Mouse (Mus musculus): ENCODE measurements around the gene Vmp1.

Gene Vmp1

DNA sequence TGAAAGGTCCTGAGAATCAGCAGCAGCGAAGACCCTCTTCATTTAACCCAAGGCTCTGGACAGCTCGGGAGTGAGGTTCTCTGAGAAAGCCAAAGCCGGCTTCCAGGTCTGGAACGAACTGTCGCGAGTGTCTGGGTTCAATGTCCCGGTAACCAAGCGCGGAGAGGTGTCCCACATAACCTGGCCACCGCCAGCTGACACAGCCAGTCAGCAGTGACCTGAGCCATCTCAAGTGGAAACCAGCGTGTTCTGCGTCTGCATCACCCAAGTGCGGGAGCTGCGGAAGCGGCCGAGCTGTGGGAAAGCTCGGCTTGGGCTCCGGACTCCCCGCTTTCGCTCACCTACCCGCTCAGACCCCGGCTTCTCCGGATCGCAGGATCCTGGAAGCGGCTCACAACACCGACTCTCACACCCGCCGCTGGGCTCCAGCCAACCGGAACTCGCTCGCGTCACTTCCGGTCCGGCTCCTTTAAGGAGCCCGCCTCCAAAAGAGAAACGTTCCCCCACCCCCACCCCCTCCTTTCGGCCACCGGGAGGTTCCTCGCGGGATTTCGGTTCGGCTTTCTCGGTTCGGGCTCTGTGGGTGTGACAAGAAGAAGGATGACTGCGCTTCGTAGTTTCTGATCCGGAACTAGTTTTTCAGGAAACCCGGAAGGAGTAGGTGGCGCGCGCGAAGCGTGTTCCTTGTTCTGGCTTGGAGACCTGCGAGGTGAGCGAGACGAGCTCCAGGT is at the start of gene Vmp1, which contains the start of gene Ptrh2:
Vmp1 (minus strand) TSS at position 442 of the 731 bp plus-strand sequence.
Ptrh2 (plus strand) TSS at position 591 of the 731 bp plus-strand sequence.
- DNase-seq (ENCODE audit: low spot score), result peak; percentile 98

DNA sequence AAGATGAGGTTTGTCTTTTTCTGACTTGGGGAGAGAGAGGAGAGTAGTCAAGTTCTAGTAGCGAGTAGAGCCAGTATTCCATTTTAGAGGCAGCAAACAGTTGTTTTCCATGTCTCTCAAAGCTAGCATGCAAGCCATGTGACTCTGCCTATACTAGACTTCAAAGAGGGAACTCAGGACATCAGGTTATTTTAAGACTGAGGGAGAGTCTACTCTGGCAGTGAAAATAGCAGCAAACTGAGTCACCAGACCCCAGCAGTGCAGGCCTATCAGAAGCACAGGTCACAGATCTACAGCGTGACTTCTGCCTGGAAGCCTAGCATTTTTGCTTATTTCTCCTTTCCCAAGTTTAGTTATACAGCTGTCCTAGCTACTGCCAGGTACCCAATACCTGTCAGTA is 47.8 kb upstream of the Vmp1 start:
- no peak for DNase-seq (ENCODE audit: low spot score)

DNA sequence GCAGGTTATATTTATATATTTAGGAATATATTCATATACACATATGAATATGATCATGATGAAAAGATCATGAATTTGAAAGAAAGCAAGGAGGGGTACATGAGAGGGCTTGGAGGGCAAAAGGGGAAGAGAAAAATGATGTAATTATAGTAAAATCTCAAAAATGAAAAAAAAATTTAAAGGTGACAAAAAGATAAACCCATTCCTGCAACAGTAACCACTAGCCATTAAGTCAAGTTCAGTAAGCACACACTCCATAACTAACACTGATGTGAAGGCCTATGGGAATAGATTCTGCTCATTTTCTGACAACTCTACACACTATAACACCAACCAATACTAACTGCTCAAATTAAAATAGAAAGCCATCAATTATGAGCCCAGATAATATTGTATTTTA is 42.0 kb upstream of the Vmp1 start:
- no peak for DNase-seq (ENCODE audit: low spot score)

DNA sequence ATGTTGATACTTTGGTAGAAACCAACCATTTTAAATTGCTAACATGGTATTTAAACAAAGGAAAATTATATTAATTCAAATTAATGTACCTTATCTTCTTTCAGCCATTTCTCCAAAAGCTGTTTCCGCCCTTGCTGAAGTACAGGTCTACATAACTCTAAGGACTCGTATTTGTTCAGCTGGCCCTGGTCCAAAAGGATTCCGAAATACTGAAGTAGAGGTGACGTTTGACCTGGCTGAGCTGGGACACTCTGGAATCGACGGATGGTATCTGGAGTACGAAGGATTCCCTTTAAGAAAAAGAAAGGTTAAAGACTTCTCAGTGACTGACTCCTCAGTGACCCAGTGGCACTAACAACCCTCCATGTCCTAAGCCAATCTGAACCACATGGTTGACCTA is 41.3 kb upstream of the Vmp1 start:
- DNase-seq (ENCODE audit: low spot score), result no peak

DNA sequence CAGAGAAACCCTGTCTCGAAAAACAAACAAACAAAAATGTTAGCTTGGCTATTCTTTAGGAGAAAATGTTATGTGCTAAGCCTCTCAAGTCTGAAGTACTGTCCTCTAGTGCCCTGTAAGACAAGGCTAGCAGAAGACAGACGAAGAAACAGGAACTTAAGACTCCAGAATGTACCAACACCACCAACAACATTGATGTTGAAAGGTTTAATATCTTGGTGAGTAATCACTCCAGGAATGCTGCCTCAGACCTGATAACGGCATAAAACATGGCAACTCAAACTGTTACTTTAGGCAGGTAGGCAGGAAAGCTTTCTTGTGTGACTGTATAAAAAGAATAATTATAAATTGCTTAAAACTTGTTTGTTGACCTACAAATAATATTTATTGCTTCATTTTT is 40.4 kb upstream of the Vmp1 start:
- no peak for DNase-seq (ENCODE audit: low spot score)

DNA sequence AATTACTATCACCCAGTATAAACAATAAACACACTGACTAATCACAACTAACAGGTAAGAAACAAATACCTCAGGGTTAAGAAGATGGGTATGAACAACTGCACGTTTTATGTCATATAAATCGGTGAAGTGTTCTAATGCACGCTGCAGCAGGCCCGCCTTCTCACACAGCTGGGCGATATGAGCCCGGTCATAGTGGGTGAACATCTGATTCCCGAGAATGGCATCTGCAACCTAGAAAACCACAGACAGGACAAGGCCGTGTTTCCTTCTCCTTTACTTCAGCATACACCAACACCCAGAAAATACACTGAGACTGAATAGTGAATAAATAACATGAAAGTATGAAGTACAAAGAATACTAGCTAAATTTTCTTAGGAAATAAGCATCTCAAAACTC is 35.8 kb upstream of the Vmp1 start:
- DNase-seq (ENCODE audit: low spot score), result no peak

DNA sequence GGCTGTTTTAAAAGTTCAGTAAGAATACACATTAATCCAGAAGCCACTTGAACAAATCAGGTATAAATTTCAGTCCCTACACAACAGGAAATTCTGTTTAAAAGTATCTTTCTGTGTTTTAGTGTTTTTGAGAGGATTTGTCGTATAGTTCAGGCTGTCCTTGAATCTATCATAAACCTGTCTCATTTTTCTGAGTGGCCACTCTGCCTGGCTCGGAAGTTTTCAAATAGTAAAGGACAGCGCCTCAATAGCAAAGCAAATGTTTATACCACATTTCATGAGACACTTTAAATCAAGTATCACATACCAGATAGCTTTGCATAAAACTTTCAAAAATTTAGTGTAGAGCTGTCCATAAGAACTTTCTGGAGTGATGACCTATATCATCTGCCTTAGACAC is 34.7 kb upstream of the Vmp1 start:
- no peak for DNase-seq (ENCODE audit: low spot score)

DNA sequence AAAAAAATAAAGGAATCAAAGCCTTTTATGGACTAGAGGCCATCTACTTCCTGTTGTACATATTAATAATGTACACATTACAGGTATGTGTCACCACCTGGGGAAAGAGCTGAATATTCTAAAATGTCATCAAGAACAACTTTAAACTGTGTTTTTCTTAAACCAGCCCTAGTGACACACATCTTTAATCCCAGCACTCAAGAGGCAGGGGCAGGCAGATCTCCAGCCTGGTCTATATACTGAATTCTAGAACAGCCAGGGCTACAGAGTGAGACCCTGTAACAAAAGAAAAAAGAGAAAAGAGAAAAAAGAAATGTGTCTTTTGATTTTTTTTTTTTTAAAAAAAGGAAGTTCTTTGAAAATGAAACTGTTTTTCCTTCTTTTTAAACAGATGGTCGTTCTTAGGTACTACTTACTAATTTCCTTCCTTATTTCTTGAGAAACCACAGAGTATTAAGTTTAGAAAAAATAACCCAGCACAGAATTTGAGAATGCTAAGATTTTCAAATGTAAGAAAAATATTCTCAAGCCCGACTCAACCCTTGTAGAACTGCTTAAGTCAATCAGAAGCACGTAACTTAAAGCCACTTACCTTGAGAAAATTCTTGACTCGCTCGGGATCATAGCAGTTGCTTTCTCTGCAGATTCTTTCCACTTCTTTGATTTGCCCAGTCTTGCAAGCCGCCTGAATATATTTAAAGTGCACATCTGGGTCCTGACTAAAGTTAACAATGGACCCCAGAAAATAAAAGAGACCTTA is 33.9 kb upstream of the Vmp1 start:
- no peak for DNase-seq (ENCODE audit: low spot score)

DNA sequence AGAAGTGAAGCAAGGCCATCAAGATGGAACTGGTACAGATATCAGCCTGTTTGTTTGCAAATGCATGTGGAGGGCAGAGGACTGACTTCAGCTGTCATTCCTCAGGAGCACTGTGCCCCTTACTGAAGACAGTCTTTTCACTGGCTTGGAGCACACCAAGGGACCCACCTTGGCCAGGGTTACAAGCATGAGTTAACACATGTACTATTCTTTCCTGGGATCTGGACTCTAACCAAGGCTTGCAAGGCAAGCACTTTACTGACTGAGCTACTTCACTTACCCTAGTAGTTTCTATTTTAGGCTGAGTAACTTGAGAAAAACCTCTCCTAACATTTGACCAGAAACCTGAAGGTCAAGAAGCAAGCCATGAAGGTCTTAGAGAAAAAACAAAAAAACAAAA is 31.0 kb upstream of the Vmp1 start:
- DNase-seq (ENCODE audit: low spot score), result no peak

DNA sequence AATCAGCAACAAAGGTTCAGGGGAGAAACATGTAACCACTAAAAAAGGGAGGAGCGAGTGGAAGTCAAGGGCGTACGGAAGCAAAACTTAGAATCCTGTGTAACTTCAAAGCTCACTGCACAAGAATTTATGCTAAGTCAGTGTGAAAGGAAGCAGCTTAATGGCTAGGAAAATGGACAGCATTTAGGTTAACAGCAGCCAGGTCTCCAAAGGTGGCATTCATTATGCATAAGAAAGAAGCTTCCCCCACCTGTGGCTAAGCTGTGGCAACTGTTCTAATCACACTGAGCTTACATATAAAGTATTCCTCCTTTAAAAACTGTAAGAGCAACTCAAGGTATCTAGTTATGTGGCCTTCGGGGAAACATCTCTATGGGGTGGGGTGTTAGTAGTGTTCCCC is 17.5 kb upstream of the Vmp1 start:
- no peak for DNase-seq (ENCODE audit: low spot score)

DNA sequence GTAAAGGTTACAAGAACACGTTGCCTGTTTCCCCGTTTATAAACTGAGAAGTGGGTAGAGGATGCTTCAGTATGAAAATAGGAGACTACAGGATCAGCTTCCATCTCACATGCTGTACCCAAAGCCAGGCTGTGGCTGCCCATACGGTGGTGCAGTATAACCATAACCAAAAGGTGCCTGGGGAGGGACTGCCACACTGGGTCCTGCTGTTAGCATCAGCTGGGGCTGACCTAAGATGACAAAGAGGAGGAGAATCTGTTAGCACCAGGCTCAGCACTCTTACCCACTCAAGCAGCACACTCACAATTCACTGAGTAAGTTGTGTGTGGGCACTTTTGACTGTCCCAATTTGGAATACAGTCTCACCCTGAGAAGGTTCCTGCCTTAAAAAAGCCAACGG is 11.8 kb upstream of the Vmp1 start:
- no peak for DNase-seq (ENCODE audit: low spot score)

DNA sequence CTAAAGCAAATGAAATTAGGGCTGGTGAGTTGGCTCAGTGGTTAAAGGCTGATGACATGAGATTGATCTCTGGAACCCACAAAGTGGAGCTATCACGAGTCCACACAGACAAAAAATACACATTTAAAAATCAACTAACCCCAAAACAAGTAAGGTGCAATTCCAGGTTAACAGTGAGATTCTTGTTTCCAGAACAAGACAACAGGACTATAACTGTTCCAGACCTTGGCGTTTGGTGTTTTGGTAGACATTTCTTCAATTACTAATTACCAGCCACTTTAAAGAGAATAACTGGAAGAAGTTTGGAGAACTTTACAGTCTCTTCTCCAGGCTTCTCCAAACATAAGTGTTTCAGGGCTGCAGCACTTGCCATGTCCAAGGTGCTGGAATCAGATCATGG is 8.9 kb upstream of the Vmp1 start:
- DNase-seq (ENCODE audit: low spot score), result no peak

DNA sequence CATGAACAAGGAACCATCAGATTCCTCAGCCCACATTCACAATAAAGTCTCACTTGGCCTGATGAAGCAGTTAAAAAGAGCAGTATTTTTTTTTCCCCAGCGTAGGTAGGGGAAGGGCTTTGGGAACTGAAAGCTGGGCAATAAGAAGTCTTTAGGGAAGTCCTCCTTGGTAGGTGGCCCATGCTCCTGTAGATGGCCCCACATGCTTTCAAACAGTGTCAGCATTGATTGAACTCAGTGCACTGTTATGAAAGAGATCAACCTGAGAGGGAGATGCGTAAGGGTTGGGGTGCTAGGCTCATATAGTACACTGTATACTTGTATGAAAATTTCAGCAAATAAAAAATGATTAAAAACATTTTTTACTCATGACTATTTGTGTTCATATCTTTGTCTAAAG is 8.3 kb upstream of the Vmp1 start:
- DNase-seq (ENCODE audit: low spot score), result no peak

DNA sequence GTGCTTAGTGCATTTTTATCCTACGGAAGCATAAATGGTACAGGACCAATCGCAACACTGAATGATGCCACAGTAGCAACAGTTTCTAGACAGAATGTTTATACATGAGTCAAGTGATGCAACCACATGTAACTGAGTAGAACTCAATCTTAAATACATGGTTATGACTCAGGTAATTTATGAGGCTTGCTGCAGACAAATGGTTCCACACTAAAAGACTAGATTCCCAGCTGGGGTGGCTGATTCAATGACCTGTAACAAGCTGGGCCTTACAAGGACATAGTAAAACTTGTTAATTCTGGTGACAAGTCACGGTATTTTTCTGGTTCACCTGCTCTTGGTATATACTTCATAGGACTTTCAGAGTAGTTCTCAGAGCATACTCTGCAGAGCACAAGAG is 7.8 kb upstream of the Vmp1 start:
- DNase-seq (ENCODE audit: low spot score), result peak; percentile 33

DNA sequence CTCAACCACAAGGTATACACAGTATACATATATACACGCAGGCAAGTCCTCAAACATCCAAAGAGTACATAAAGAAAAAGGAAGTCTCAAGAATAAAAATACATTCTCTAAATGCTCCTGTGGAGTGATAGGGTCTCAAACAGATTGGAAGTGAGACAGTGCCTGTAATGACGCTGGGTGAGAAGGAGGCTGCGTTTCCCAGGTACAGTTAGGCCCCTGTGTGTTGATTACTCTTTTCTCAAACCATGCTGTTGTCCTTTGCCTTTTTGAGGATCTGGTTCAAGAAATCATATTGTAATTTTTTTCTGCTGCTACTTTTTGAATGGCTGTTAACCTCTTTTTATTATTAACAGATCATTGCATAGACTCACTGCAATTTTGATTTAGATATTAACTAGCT is 6.7 kb upstream of the Vmp1 start:
- DNase-seq (ENCODE audit: low spot score), result no peak

DNA sequence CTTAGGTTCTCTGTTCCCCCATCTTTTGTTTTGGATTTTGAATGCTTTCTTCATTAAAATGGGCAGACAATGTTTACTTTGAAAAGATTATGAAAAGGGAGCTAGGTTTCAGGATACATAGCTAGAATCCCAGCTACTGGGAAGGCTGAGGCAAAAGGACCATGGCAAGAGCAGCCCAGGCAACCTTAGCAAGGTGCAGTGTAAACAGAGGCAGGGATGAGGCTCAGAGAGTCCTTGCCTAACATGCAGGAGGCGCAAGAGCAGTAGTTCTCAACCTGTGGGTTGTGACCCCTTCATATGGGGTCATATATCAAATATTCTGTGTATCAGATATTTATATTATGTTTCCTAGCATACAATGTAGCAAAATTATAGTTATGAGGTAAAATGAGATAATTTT is 1.7 kb upstream of the Vmp1 start:
- no peak for DNase-seq (ENCODE audit: low spot score)

DNA sequence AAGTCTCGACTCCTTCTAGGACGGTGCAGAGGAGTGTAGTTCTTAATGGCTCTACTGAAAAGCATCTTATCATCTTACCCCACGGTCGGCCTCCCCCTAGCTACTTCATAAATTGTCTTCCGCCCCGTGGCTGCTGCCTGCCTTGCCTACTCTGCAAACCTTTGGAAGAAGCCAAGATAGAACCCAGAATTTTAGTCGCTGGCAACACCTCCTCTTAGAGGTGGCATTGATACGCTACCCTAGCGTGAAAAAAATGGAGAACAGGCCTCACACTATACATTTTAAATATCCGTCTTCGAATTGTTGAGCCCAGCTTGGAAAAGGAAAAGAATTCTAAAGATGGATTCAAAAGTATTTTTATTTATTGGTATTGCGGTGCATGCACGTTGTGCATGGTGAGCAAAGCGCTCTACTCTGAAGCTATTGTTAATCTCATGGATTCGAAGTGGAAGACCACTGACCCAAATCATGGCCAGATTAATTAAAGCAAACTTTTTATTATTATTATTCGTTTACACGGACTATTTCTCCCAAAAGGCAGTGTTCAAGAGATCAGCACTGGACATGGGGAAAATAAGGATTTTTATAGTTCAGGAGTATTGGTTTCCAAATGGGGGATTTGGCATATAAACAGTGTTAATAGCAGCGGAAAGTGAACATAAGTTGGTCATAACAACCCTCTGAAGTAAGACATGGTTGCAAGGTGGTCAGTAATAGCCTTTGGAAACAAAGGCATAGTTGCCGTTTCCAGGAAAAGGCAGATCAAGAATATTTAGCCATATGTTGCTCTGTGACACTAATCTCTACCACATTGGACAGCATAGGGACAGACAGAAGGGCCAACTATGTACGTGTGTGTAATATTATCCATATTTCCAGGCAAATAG is 733 bp upstream of the Vmp1 start:
- DNase-seq (ENCODE audit: low spot score), result no peak

DNA sequence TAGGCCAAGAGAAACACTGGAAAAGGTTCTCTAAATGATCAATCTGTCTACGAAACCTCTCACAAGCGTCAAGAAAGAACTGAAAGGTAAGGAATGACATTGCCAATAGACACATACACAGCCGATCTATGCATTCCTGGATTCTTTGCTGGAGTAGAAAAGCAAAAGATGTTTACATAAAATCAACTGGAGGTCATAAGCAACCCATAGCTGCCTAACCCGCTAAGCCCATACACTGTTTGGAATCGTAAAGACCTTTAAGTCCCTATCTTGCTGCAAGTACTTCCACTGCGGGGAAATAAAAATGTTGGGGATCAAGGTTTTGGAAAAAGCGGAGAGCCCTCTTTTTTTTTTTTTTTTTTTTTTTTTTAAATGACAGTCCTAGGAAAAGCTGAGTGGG is 775 bp downstream of the Vmp1 start:
- DNase-seq (ENCODE audit: low spot score), result no peak

DNA sequence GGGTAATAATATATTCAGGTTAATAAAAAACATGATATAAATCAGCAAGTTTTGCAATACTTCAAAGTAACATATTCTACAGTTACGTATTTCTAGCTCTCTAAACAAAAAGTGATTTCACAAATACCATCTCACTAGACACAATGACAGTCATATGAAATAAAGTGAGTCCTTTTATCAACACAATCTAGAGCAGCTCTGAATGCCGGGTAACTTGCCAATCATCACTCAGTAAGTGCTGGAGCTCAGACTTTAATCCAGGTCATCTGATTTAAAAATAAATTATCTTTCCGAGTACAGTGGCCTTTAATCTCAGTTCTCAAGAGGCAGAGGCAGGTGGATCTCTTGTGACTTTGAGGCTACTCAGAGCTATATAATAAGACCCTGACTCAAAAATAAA is 2.2 kb downstream of the Vmp1 start:
- DNase-seq (ENCODE audit: low spot score), result no peak

DNA sequence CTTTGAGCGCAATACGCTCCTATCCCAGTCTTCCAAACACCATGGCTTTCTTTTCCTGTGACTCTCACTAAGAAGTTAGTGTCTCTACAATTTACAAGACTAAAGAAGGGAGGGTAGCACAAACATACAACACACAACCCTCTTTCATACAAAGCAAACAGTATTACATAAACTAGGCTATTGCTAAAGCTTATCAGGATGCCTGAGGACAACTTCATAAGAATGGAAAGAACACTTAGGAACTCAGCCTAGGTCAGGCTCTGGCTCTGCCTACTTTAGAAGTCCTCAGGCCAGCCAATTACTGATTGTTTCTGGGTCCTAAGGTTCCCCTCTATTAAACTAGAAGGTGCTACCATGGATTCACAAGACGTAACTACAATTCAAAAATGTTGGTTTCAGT is 2.9 kb downstream of the Vmp1 start:
- no peak for DNase-seq (ENCODE audit: low spot score)

DNA sequence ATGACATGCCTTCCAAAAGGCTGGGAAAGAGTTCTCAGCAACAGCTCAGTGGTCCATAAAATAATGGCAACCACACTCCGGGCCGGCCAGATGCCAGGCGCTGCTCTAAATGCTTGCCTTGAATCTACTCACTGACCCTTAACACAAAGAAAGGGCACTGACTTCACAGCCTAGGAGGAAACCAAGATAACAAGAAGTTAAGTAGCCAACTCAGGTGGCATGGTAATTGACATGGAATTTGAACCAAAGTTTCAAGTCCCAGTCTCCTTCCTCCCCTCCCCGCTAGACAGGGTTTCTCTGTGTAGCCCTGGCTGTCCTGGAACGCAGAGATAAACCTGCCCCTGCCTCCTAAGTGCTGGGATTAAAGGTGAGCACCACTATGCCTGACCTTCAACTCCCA is 4.7 kb downstream of the Vmp1 start:
- DNase-seq (ENCODE audit: low spot score), result no peak

DNA sequence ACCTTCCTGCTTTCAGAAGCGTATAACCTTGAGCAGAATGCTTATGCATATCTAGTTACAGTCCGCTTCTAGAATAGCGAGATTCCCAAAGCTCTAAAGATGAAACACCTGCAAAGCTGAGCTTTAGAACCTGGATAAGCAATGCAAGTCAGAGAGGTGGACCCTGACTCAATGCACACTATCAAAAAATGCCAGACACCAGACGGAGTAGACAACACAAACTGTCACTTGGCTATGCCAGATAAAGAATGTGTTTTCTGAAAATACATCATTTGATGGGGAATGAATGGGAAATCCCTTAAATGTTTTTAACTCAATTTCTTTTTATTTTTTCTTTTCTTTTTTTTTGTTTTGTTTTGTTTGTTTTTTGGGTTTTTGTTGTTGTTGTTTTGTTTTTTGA is 8.1 kb downstream of the Vmp1 start:
- DNase-seq (ENCODE audit: low spot score), result no peak

DNA sequence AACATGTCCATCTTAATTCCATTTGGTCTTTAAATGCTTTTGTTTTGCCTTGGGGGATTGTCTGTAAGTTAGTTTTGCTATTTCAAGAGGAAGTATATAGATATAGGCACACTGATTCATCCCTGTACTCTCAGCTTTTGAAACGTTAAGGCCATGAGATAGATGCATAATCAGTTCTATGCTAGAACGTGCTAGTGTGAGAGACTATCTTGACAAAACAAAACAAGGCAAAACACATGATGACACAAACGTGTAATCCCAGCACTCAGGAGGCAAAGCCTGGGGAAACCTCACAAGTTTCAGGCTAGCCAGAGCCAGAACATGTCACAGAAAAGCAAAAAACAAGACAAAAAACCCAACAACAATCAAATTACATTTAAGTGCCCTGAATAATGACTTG is 10.9 kb downstream of the Vmp1 start:
- DNase-seq (ENCODE audit: low spot score), result no peak
